Mouse (Mus musculus) CH12.LX (cell line): Measurements from ENCODE around the gene Arf6. TPM values are rescaled to one million over a fixed set of nuclear protein-coding genes. Genes with fewer than 3 reads are reported as not detected.

ENCODE experiments used
- DNase-seq: peaks from one replicate; pipeline ENCODE4 v3.0.0-alpha.2; 2013; ENCODE audit errors: extremely low read depth
- H3K27ac ChIP-seq: 2 replicates; pipeline ENCODE4 v1.5.1; 2012; ENCODE audit warnings: low read depth, mild to moderate bottlenecking, control low read depth, moderate library complexity; ENCODE audit not compliant: insufficient read depth
- H3K27me3 ChIP-seq: replicated peaks from 2 replicates; pipeline ENCODE3; 2012; ENCODE audit warnings: inconsistent platforms
- H3K36me3 ChIP-seq, 2 experiments: replicated peaks in 1 of 2; 2 replicates each; pipeline versions ENCODE3 to v1.6.1; 2012; ENCODE audit warnings: inconsistent platforms in 1 of 2, low read length in 1 of 2, mild to moderate bottlenecking in 1 of 2, mixed read lengths in 1 of 2, moderate library complexity in 1 of 2; ENCODE audit not compliant: control insufficient read depth in 1 of 2, insufficient read depth in 1 of 2
- H3K4me1 ChIP-seq, 2 experiments: 2 replicates each; pipeline ENCODE4 v1.6.1; 2012; ENCODE audit warnings: inconsistent platforms in 1 of 2, moderate library complexity in 1 of 2; ENCODE audit not compliant: insufficient read depth in 2 of 2, control insufficient read depth in 1 of 2
- H3K4me2 ChIP-seq: 2 replicates; pipeline ENCODE4 v1.6.1; 2012; ENCODE audit warnings: low read depth, mild to moderate bottlenecking, control low read depth; ENCODE audit not compliant: poor library complexity, insufficient read depth, severe bottlenecking
- H3K4me3 ChIP-seq, 3 experiments: fragments of 150-350 bp in 1 of 3; sonication (generic) in 1 of 3; replicated peaks in 1 of 3; 2 replicates each; pipeline versions ENCODE3 to v1.5.1; 2011 to 2012; ENCODE audit warnings: low read depth in 2 of 3, low read length in 2 of 3, mild to moderate bottlenecking in 2 of 3, moderate library complexity in 2 of 3, control low read depth in 1 of 3, improper control_type of control experiment in 1 of 3, inconsistent platforms in 1 of 3, mixed read lengths in 1 of 3; ENCODE audit not compliant: poor library complexity in 1 of 3
- H3K79me2 ChIP-seq: replicated peaks from 2 replicates; pipeline ENCODE4 v1.6.1; 2012; ENCODE audit warnings: mild to moderate bottlenecking, moderate library complexity; ENCODE audit not compliant: control insufficient read depth, poor library complexity, insufficient read depth, severe bottlenecking; ENCODE audit errors: extremely low read depth
- H3K9ac ChIP-seq: 2 replicates; pipeline ENCODE4 v1.6.1; 2012; ENCODE audit warnings: low read depth, mild to moderate bottlenecking, control low read depth, moderate library complexity; ENCODE audit not compliant: insufficient read depth
- H3K9me3 ChIP-seq: replicated peaks from 2 replicates; pipeline ENCODE3; 2012; ENCODE audit warnings: low read length, inconsistent platforms, mixed read lengths
- BHLHE40 ChIP-seq: IDR thresholded peaks from 2 replicates; pipeline ENCODE4 v1.6.1; 2011; ENCODE audit warnings: mild to moderate bottlenecking, low read depth, low read length, improper control_type of control experiment
- CHD1 ChIP-seq: IDR thresholded peaks from 2 replicates; pipeline ENCODE4 v1.6.1; 2012; ENCODE audit warnings: low read depth, low read length, improper control_type of control experiment, inconsistent platforms
- CTCF ChIP-seq, 2 experiments: IDR thresholded peaks in 1 of 2; conservative IDR thresholded peaks in 1 of 2; 2 replicates each; pipeline ENCODE4 v1.5.1; 2011 to 2012; ENCODE audit warnings: low read depth in 2 of 2, low read length in 2 of 2, improper control_type of control experiment in 1 of 2, inconsistent platforms in 1 of 2, mild to moderate bottlenecking in 1 of 2, moderate library complexity in 1 of 2
- EP300 ChIP-seq: IDR thresholded peaks from 2 replicates; pipeline ENCODE4 v1.6.1; 2011; ENCODE audit warnings: low read length, improper control_type of control experiment
- ETS1 ChIP-seq: conservative IDR thresholded peaks from 2 replicates; pipeline ENCODE4 v1.6.1; 2012; ENCODE audit warnings: low read depth, mild to moderate bottlenecking, inconsistent platforms, low read length, improper control_type of control experiment, moderate library complexity
- IRF4 ChIP-seq: IDR thresholded peaks from 2 replicates; pipeline ENCODE4 v1.6.1; 2014; ENCODE audit warnings: low read depth, mild to moderate bottlenecking, inconsistent platforms, low read length, improper control_type of control experiment
- JUND ChIP-seq: conservative IDR thresholded peaks from 2 replicates; pipeline ENCODE4 v1.6.1; 2011; ENCODE audit warnings: low read depth, low read length, improper control_type of control experiment
- MAFK ChIP-seq: IDR thresholded peaks from 2 replicates; pipeline ENCODE4 v1.6.1; 2011; ENCODE audit warnings: low read length, improper control_type of control experiment; ENCODE audit not compliant: insufficient replicate concordance
- MXI1 ChIP-seq: IDR thresholded peaks from 2 replicates; pipeline ENCODE4 v1.6.1; 2011; ENCODE audit warnings: mild to moderate bottlenecking, low read depth, low read length, improper control_type of control experiment
- POLR2A ChIP-seq: IDR thresholded peaks from 2 replicates; pipeline ENCODE4 v1.6.1; 2011; ENCODE audit warnings: low read depth, mild to moderate bottlenecking, improper control_type of control experiment, low read length
- RAD21 ChIP-seq: IDR thresholded peaks from 2 replicates; pipeline ENCODE4 v1.6.1; 2011; ENCODE audit warnings: low read depth, mild to moderate bottlenecking, low read length, improper control_type of control experiment, moderate library complexity
- RCOR1 ChIP-seq: conservative IDR thresholded peaks from 2 replicates; pipeline ENCODE4 v1.6.1; 2012; ENCODE audit warnings: low read depth, mild to moderate bottlenecking, inconsistent platforms, low read length, improper control_type of control experiment
- SIN3A ChIP-seq: IDR thresholded peaks from 2 replicates; pipeline ENCODE4 v1.6.1; 2012; ENCODE audit warnings: low read length, improper control_type of control experiment, inconsistent platforms
- TBP ChIP-seq: conservative IDR thresholded peaks from 2 replicates; pipeline ENCODE4 v1.6.1; 2011; ENCODE audit warnings: low read depth, low read length, improper control_type of control experiment
- UBTF ChIP-seq: IDR thresholded peaks from 2 replicates; pipeline ENCODE4 v1.6.1; 2012; ENCODE audit warnings: low read depth, mild to moderate bottlenecking, inconsistent platforms, low read length, improper control_type of control experiment, moderate library complexity
- USF1 ChIP-seq: IDR thresholded peaks from 2 replicates; pipeline ENCODE4 v1.6.1; 2014; ENCODE audit warnings: low read depth, mild to moderate bottlenecking, inconsistent platforms, low read length, improper control_type of control experiment
- USF2 ChIP-seq: conservative IDR thresholded peaks from 2 replicates; pipeline ENCODE4 v1.6.1; 2011; ENCODE audit warnings: low read depth, low read length, improper control_type of control experiment
- ZMIZ1 ChIP-seq: IDR thresholded peaks from 2 replicates; pipeline ENCODE4 v1.6.1; 2012; ENCODE audit warnings: low read depth, mild to moderate bottlenecking, inconsistent platforms, low read length, improper control_type of control experiment
- ZNF384 ChIP-seq: IDR thresholded peaks from 2 replicates; pipeline ENCODE4 v1.6.1; 2012; ENCODE audit warnings: low read depth, low read length, improper control_type of control experiment, inconsistent platforms
- dilution Hi-C: fragments of 300-500 bp; cut with MboI; formaldehyde crosslinking; loops from 2 replicates; pipeline ENCODE4 v1.14.3; 2020; ENCODE audit warnings: low sequenced_read_pairs; ENCODE audit not compliant: extremely low pct_unique_long_range_greater_than_20kb, extremely low pct_ligation_motif_present
- in situ Hi-C: fragments of 300-500 bp; cut with MboI; formaldehyde crosslinking; loops from 3 replicates; pipeline ENCODE4 v1.14.3; 2019; ENCODE audit warnings: low sequenced_read_pairs, low pct_ligation_motif_present, low pct_unique_long_range_greater_than_20kb, mixed read lengths
- polyA plus RNA-seq: library from polyadenylated mRNA; unstranded; fragments of >175 nt; gene quantifications from 2 replicates; pipeline ENCODE4 v1.2.1, GENCODE M21; 2012; ENCODE audit warnings: low read depth; ENCODE audit not compliant: insufficient read length
- total RNA-seq, 2 experiments: library from RNA; depleted of rRNA; stranded (reverse); fragments of 300-350 nt in 1 of 2; fragments of >200 nt in 1 of 2; gene quantifications; 2 replicates each; pipeline ENCODE4 v1.2.3; 2012 to 2014

Arf6 gene
- total and polyA plus RNA-seq, 3 experiments: 258 to 375 (median 312) TPM

DNA sequence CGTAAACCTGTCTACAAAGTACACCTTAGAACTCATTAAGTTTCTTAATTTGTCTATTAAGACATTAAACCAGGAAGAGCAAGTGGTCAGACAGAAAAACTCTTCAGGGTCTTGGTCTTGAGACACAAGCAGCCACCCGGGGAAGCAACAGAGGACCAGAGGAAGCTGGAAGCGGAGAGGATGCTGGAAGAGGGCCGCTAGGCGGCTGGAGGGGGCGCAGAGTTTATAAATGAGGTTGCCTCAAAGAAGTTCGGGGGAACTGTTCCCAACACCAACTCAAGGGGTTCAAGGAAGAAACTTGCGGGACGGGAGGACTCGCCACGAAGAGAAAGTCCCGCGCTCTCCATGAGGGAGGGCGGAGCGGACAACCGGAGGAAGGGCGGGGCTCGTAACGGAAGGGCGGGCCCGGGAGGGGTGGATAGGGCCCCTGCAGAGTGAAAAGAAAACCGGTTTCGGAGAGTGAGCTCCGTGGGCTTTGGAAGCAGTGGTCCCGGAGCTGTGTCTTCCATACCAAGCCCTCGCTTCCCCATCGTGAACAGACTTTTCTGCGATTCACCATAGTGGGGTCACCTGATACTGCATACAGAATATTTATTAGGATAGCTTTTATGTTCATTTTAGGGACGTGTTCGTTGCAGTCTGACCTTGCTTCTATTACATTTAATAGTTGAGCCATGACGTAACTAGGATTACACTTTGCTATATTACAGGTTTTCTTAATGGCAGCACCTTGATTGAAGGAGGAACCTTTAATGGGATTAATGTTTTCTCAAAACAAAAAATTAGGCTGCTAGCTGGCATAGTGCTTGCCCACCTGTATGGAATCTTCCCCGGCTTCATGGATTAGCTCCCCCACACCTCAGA lies 7.8 kb upstream of the Arf6 start (continued):
- peak; percentile 15; the same call in 1 of the 2 replicates for TF ChIP-seq ETS1
- no peak for TF ChIP-seq UBTF
- TF ChIP-seq MAFK: no peak
- TF ChIP-seq SIN3A: peak; percentile 67; the same call in 1 of the 2 replicates
- peak; percentile 89 for TF ChIP-seq CHD1
- TF ChIP-seq MXI1: peak; percentile 30; the same call in 1 of the 2 replicates
- TF ChIP-seq RAD21: no peak
- no peak for TF ChIP-seq JUND
- peak; percentile 90 for TF ChIP-seq TBP
- TF ChIP-seq USF2: no peak

DNA sequence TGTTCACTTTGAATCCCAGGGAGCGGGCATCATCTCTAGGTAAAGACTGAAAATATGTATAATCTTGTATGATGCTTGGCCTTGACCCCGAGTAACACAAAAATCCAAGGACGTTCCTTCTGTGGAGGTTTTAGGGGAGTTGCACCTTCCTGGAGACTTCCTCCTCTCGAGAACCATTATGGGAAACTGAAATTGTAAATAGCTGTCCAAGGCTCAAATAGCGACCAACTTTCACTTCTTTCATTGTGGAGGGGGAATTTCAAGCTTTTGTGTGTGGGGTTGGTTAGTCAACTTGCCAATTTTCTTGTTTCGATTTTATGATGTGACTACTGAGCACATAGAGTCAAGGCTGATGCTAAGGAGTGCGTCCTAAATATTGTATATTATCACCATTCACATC lies 6.2 kb upstream of the Arf6 start:
- Histone ChIP-seq H3K36me3 (no peaks in the 10 kb centered on the region), H3K4me3 (peak overlapping the region in 2 of 3 experiments; percentile 23 to 24), H3K9me3 (no peaks in the 10 kb centered on the region), H3K4me2 (peak overlapping the region; percentile 96), H3K4me1 (peaks cover 0 to 40% of the 10 kb centered on the region in 2 experiments; a peak in 2 of 4 replicates), H3K27me3 (no peaks in the 10 kb centered on the region), H3K27ac (peak overlapping the region; percentile 66), H3K9ac (peak overlapping the region; percentile 38; the same call in 1 of the 2 replicates), H3K79me2 (peaks cover 6% of the 10 kb centered on the region; the same call in 1 of the 2 replicates)
- in situ Hi-C loops (no loop called here), dilution Hi-C loops (no loop called here)
- DNase-seq: no peak
- TF ChIP-seq UBTF: no peak
- TF ChIP-seq TBP: no peak
- TF ChIP-seq EP300: peak; percentile 49; the same call in 1 of the 2 replicates
- no peak for TF ChIP-seq ZMIZ1
- TF ChIP-seq CTCF (conservative IDR thresholded peaks at IDR 0.05 in 1 of 2, IDR thresholded peaks at IDR 0.05 in 1 of 2; ENCODE audit: low read depth in 2 of 2, low read length in 2 of 2): no peak
- no peak for TF ChIP-seq POLR2A
- TF ChIP-seq ETS1: peak; percentile 35; the same call in 1 of the 2 replicates
- peak; percentile 43; the same call in 1 of the 2 replicates for TF ChIP-seq CHD1
- peak; percentile 33; the same call in 1 of the 2 replicates for TF ChIP-seq SIN3A
- peak; percentile 19; the same call in 1 of the 2 replicates for TF ChIP-seq RCOR1
- no peak for TF ChIP-seq USF1
- peak; percentile 83 for TF ChIP-seq IRF4
- TF ChIP-seq BHLHE40: 0 out of 2 replicates have a peak, but pooled peaks have one; percentile 36
- no peak for TF ChIP-seq ZNF384
